Mouse (Mus musculus): ENCODE results near the gene Pdgfb.

DNA sequence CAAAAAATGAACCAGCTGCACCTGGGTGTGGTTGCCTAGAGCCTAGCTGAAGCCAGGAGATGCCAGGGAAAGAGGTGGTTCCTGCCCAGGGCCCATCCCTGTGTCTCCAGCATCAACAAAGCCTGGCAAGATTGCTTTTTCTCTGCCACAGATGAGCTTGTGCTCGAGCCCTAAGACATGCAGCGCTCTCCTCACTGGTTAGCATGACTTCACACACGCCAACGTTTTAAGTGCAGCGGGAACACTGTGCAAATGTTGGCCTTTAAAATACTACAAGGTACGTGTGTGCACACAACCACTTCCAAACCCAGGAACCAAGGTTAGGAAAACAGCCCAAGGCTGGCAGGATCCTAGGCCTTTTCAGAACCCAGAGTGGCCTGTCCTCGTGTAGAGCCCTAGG, 4.4 kb upstream of the Pdgfb start:
- TF ChIP-seq POLR2A (IDR thresholded peaks at IDR 0.05; ENCODE audit: insufficient read length, low read depth) (no peak), POLR2AphosphoS2 (IDR thresholded peaks at IDR 0.05; ENCODE audit: insufficient read length, low read depth) (no peak), MAX (IDR thresholded peaks at IDR 0.05; ENCODE audit: low read depth) (no peak), USF1 (IDR thresholded peaks at IDR 0.05; ENCODE audit: low read depth) (no peak), TCF12 (IDR thresholded peaks at IDR 0.05; ENCODE audit: insufficient read depth, poor library complexity, severe bottlenecking) (no peak), CEBPB (IDR thresholded peaks at IDR 0.05; ENCODE audit: insufficient read depth, poor library complexity, severe bottlenecking) (no peak), E2F4 (IDR thresholded peaks at IDR 0.05; ENCODE audit: insufficient read depth) (no peak)
